Mouse (Mus musculus): ENCODE measurements around the gene Cap2.

- no peak for TF ChIP-seq CTCF (IDR thresholded peaks at IDR 0.05; ENCODE audit: control insufficient read depth, insufficient read depth, insufficient replicate concordance, low read depth, low read length)
- TF ChIP-seq POLR2A (IDR thresholded peaks at IDR 0.05; ENCODE audit: control insufficient read depth, low read depth, low read length): no peak
Measured at GRCm38 (mm10) chr13:46634133-46634488, 132.5 kb downstream of the Cap2 start.

Measured in testis, adult 2 months (tissue).